Mouse (Mus musculus) MEL (cell line): Measurements from ENCODE around the gene Slc41a3. TPM values are rescaled to one million over a fixed set of nuclear protein-coding genes. Genes with fewer than 3 reads are reported as not detected.

ENCODE experiments used
- DNase-seq: peaks from one replicate; pipeline ENCODE4 v3.0.0; 2011; ENCODE audit warnings: low read depth, low spot score
- H3K27ac ChIP-seq: 2 replicates; pipeline ENCODE4 v1.5.1; 2012; ENCODE audit warnings: low read depth, mild to moderate bottlenecking, control low read depth, low read length, moderate library complexity; ENCODE audit not compliant: control insufficient read depth
- H3K27me3 ChIP-seq, 2 experiments: fragments of 150-350 bp in 1 of 2; sonication (generic) in 1 of 2; 2 replicates each; pipeline ENCODE4 v1.6.1; 2012; ENCODE audit warnings: low read length in 2 of 2, mild to moderate bottlenecking in 2 of 2, improper control_type of control experiment in 1 of 2, moderate library complexity in 1 of 2; ENCODE audit not compliant: insufficient read depth in 2 of 2, control insufficient read depth in 1 of 2
- H3K36me3 ChIP-seq, 2 experiments: 2 replicates each; pipeline ENCODE4 v1.6.1; 2012 to 2014; ENCODE audit warnings: low read length in 2 of 2, improper control_type of control experiment in 1 of 2, inconsistent platforms in 1 of 2, mild to moderate bottlenecking in 1 of 2; ENCODE audit not compliant: insufficient read depth in 2 of 2, control insufficient read depth in 1 of 2
- H3K4me1 ChIP-seq, 2 experiments: fragments of 150-350 bp in 1 of 2; sonication (generic) in 1 of 2; 2 replicates each; pipeline ENCODE4 v1.6.1; 2012; ENCODE audit warnings: low read length in 2 of 2, improper control_type of control experiment in 1 of 2, mild to moderate bottlenecking in 1 of 2; ENCODE audit not compliant: insufficient read depth in 2 of 2, control insufficient read depth in 1 of 2
- H3K4me3 ChIP-seq, 2 experiments: fragments of 150-350 bp in 1 of 2; sonication (generic) in 1 of 2; 2 replicates each; pipeline ENCODE4 v1.5.1; 2012; ENCODE audit warnings: low read depth in 2 of 2, low read length in 2 of 2, mild to moderate bottlenecking in 2 of 2, moderate library complexity in 2 of 2, control low read depth in 1 of 2, improper control_type of control experiment in 1 of 2; ENCODE audit not compliant: control insufficient read depth in 1 of 2, insufficient read depth in 1 of 2
- H3K79me2 ChIP-seq: 2 replicates; pipeline ENCODE4 v1.6.1; 2012; ENCODE audit warnings: mild to moderate bottlenecking, low read length, moderate library complexity; ENCODE audit not compliant: control insufficient read depth, poor library complexity, insufficient read depth
- H3K9ac ChIP-seq: 2 replicates; pipeline ENCODE4 v1.6.1; 2012; ENCODE audit warnings: low read depth, mild to moderate bottlenecking, control low read depth, low read length, moderate library complexity; ENCODE audit not compliant: control insufficient read depth, poor library complexity, severe bottlenecking
- H3K9me3 ChIP-seq: fragments of 150-350 bp; sonication (generic); replicated peaks from 2 replicates; pipeline ENCODE4 v1.6.1; 2012; ENCODE audit warnings: mild to moderate bottlenecking, low read length, improper control_type of control experiment, moderate library complexity; ENCODE audit not compliant: insufficient read depth
- CHD1 ChIP-seq: IDR thresholded peaks from 2 replicates; pipeline ENCODE4 v1.6.1; 2012; ENCODE audit warnings: low read depth, mild to moderate bottlenecking, inconsistent platforms, low read length, improper control_type of control experiment
- CTCF ChIP-seq, 3 experiments: IDR thresholded peaks in 2 of 3; conservative IDR thresholded peaks in 1 of 3; 2 replicates each; pipeline ENCODE4 v1.5.1; 2011 to 2012; ENCODE audit warnings: low read length in 3 of 3, low read depth in 2 of 3, mild to moderate bottlenecking in 2 of 3, improper control_type of control experiment in 1 of 3, inconsistent platforms in 1 of 3, mixed read lengths in 1 of 3, moderate library complexity in 1 of 3; ENCODE audit not compliant: control insufficient read depth in 1 of 3, insufficient read depth in 1 of 3, poor library complexity in 1 of 3, severe bottlenecking in 1 of 3
- EP300 ChIP-seq, 2 experiments: IDR thresholded peaks; 2 replicates each; pipeline ENCODE4 v1.6.1; 2011; ENCODE audit warnings: improper control_type of control experiment in 2 of 2, low read length in 2 of 2, low read depth in 1 of 2, mild to moderate bottlenecking in 1 of 2
- GABPA ChIP-seq: IDR thresholded peaks from 2 replicates; pipeline ENCODE4 v1.6.1; 2012; ENCODE audit warnings: low read depth, mild to moderate bottlenecking, inconsistent platforms, low read length, improper control_type of control experiment, moderate library complexity
- GATA1 ChIP-seq: IDR thresholded peaks from 2 replicates; pipeline ENCODE4 v1.6.1; 2011; ENCODE audit warnings: low read depth, low read length, improper control_type of control experiment
- HCFC1 ChIP-seq: IDR thresholded peaks from 2 replicates; pipeline ENCODE4 v1.6.1; 2012; ENCODE audit warnings: low read depth, mild to moderate bottlenecking, inconsistent platforms, low read length, improper control_type of control experiment, moderate library complexity
- KAT2A ChIP-seq: conservative IDR thresholded peaks from 2 replicates; pipeline ENCODE4 v1.6.1; 2012; ENCODE audit warnings: low read depth, low read length, improper control_type of control experiment, inconsistent platforms
- MAX ChIP-seq: IDR thresholded peaks from 2 replicates; pipeline ENCODE4 v1.6.1; 2011; ENCODE audit warnings: low read length, improper control_type of control experiment
- MEF2A ChIP-seq: IDR thresholded peaks from 2 replicates; pipeline ENCODE4 v1.6.1; 2014; ENCODE audit warnings: low read depth, mild to moderate bottlenecking, inconsistent platforms, low read length, improper control_type of control experiment; ENCODE audit not compliant: poor library complexity, insufficient replicate concordance, severe bottlenecking; ENCODE audit errors: extremely low read depth
- MYB ChIP-seq: IDR thresholded peaks from 2 replicates; pipeline ENCODE4 v1.6.1; 2011; ENCODE audit warnings: mild to moderate bottlenecking, low read depth, low read length, improper control_type of control experiment
- MYC ChIP-seq: IDR thresholded peaks from 2 replicates; pipeline ENCODE4 v1.6.1; 2011; ENCODE audit warnings: low read depth, mild to moderate bottlenecking, low read length, improper control_type of control experiment, moderate library complexity
- NELFE ChIP-seq: IDR thresholded peaks from 2 replicates; pipeline ENCODE4 v1.6.1; 2011; ENCODE audit warnings: low read depth, low read length, improper control_type of control experiment
- NRF1 ChIP-seq: IDR thresholded peaks from 2 replicates; pipeline ENCODE4 v1.6.1; 2014; ENCODE audit warnings: low read depth, mild to moderate bottlenecking, inconsistent platforms, low read length, improper control_type of control experiment, moderate library complexity; ENCODE audit not compliant: poor library complexity, insufficient read depth, severe bottlenecking
- POLR2A ChIP-seq, 2 experiments: IDR thresholded peaks; 2 replicates each; pipeline ENCODE4 v1.6.1; 2011 to 2012; ENCODE audit warnings: low read length in 2 of 2, mild to moderate bottlenecking in 2 of 2, control low read depth in 1 of 2, improper control_type of control experiment in 1 of 2, low read depth in 1 of 2, moderate library complexity in 1 of 2; ENCODE audit not compliant: control insufficient read depth in 1 of 2, insufficient read depth in 1 of 2, poor library complexity in 1 of 2
- RAD21 ChIP-seq: IDR thresholded peaks from 2 replicates; pipeline ENCODE4 v1.6.1; 2011; ENCODE audit warnings: mild to moderate bottlenecking, low read depth, low read length, improper control_type of control experiment
- TBP ChIP-seq: IDR thresholded peaks from 2 replicates; pipeline ENCODE4 v1.8.0; 2011; ENCODE audit warnings: low read depth, low read length, improper control_type of control experiment
- TCF12 ChIP-seq: IDR thresholded peaks from 2 replicates; pipeline ENCODE4 v1.6.1; 2014; ENCODE audit warnings: low read depth, mild to moderate bottlenecking, inconsistent platforms, low read length, improper control_type of control experiment, moderate library complexity
- UBTF ChIP-seq: IDR thresholded peaks from 2 replicates; pipeline ENCODE4 v1.6.1; 2012; ENCODE audit warnings: low read depth, mild to moderate bottlenecking, inconsistent platforms, low read length, improper control_type of control experiment, moderate library complexity, borderline replicate concordance; ENCODE audit not compliant: insufficient read depth
- USF1 ChIP-seq: IDR thresholded peaks from 2 replicates; pipeline ENCODE4 v1.6.1; 2014; ENCODE audit warnings: low read depth, mild to moderate bottlenecking, inconsistent platforms, low read length, improper control_type of control experiment, moderate library complexity
- ZMIZ1 ChIP-seq: IDR thresholded peaks from 2 replicates; pipeline ENCODE4 v1.6.1; 2012; ENCODE audit warnings: low read depth, mild to moderate bottlenecking, inconsistent platforms, low read length, improper control_type of control experiment, moderate library complexity
- polyA plus RNA-seq, 2 experiments: library from polyadenylated mRNA; stranded (reverse) in 1 of 2; unstranded in 1 of 2; fragments of >175 nt in 1 of 2; fragments of >200 nt in 1 of 2; gene quantifications; 2 replicates each; pipeline versions ENCODE4 v1.2.1 to v1.2.4; 2012; ENCODE audit warnings: low replicate concordance in 2 of 2, low read depth in 1 of 2; ENCODE audit not compliant: insufficient read length in 2 of 2, insufficient read depth in 1 of 2, missing spikeins in 1 of 2
- total RNA-seq: library from RNA; depleted of rRNA; stranded (reverse); fragments of 300-350 nt; gene quantifications from 2 replicates; pipeline ENCODE4 v1.2.3, GENCODE M21; 2012

Slc41a3 gene
- total and polyA plus RNA-seq, 3 experiments: 65.8 to 70.4 TPM; not detected in 1

- peaks cover 0 to 10% of the 10 kb centered on the region in 2 experiments; a peak in 3 of 4 replicates for H3K27me3 ChIP-seq
- no peaks in the 10 kb centered on the region for H3K36me3 ChIP-seq
- TF ChIP-seq MYB: no peak
Observed at GRCm38 (mm10) chr6:90567928-90568327, 36.6 kb upstream of the Slc41a3 start.

GRCm38 (mm10) chr6:90568721-90569120, 35.8 kb upstream of the Slc41a3 start:
- Histone ChIP-seq H3K9ac (no peak overlapping the region), H3K4me1 (no peaks in the 10 kb centered on the region), H3K9me3 (no peaks in the 10 kb centered on the region), H3K36me3 (no peaks in the 10 kb centered on the region), H3K27ac (no peak overlapping the region), H3K79me2 (no peaks in the 10 kb centered on the region), H3K4me3 (no peak overlapping the region), H3K27me3 (peaks cover 0 to 8% of the 10 kb centered on the region in 2 experiments; a peak in 3 of 4 replicates)
- DNase-seq: no peak
- no peak for TF ChIP-seq ZMIZ1
- no peak for TF ChIP-seq NRF1
- no peak for TF ChIP-seq MYC
- no peak for TF ChIP-seq HCFC1
- TF ChIP-seq CTCF (IDR thresholded peaks at IDR 0.05 in 2 of 3, conservative IDR thresholded peaks at IDR 0.05 in 1 of 3; ENCODE audit: control insufficient read depth in 1 of 3, insufficient read depth in 1 of 3, low read depth in 2 of 3, low read length in 3 of 3, poor library complexity in 1 of 3, severe bottlenecking in 1 of 3): no peak
- TF ChIP-seq TCF12: no peak
- no peak for TF ChIP-seq MEF2A
- TF ChIP-seq CHD1: no peak
- TF ChIP-seq USF1: no peak
- TF ChIP-seq UBTF: no peak
- TF ChIP-seq TBP: no peak
- TF ChIP-seq RAD21: no peak
- TF ChIP-seq KAT2A: no peak
- no peak for TF ChIP-seq EP300 (IDR thresholded peaks at IDR 0.05; ENCODE audit: low read depth in 1 of 2, low read length in 2 of 2)
- TF ChIP-seq POLR2A (IDR thresholded peaks at IDR 0.05; ENCODE audit: control insufficient read depth in 1 of 2, insufficient read depth in 1 of 2, low read depth in 1 of 2, low read length in 2 of 2, poor library complexity in 1 of 2): no peak
- no peak for TF ChIP-seq MAX
- no peak for TF ChIP-seq GATA1
- TF ChIP-seq GABPA: no peak
- TF ChIP-seq NELFE: no peak

More at GRCm38 (mm10) chr6:90567928-90568327, 36.6 kb upstream of the Slc41a3 start:
- DNase-seq: no peak
- H3K27ac ChIP-seq: no peak overlapping the region
- H3K79me2 ChIP-seq: no peaks in the 10 kb centered on the region
- no peaks in the 10 kb centered on the region for H3K9me3 ChIP-seq
- no peak overlapping the region for H3K4me3 ChIP-seq
- no peak overlapping the region for H3K9ac ChIP-seq
- no peaks in the 10 kb centered on the region for H3K4me1 ChIP-seq
